Mouse (Mus musculus): ENCODE data around the gene Gm42791.

- TF ChIP-seq CTCF (IDR thresholded peaks at IDR 0.05; ENCODE audit: control insufficient read depth, insufficient read depth, low read length) (no peak), POLR2A (IDR thresholded peaks at IDR 0.05; ENCODE audit: borderline replicate concordance, control insufficient read depth, low read depth, low read length) (no peak)
Measured at GRCm38 (mm10) chr5:149002034-149002802, 7.3 kb upstream of the Gm42791 start.

All from bone marrow, adult 2 months (tissue).